Mouse (Mus musculus) C2C12 (cell line): ENCODE data around the gene Gna11.

ENCODE experiments used
- CEBPB ChIP-seq: IDR thresholded peaks from one replicate; pipeline ENCODE4 v1.6.1; 2011; ENCODE audit warnings: low read depth, mild to moderate bottlenecking, control low read depth, moderate library complexity
- CTCF ChIP-seq: IDR thresholded peaks from one replicate; pipeline ENCODE4 v1.5.1; 2011; ENCODE audit not compliant: control insufficient read depth, insufficient read depth, insufficient read length
- FOSL1 ChIP-seq: IDR thresholded peaks from one replicate; pipeline ENCODE4 v1.8.0; 2011; ENCODE audit warnings: mild to moderate bottlenecking, low read length; ENCODE audit not compliant: poor library complexity, insufficient read depth, severe bottlenecking
- MAX ChIP-seq: IDR thresholded peaks from one replicate; pipeline ENCODE4 v1.6.1; 2011; ENCODE audit warnings: mild to moderate bottlenecking, control low read depth
- MYOD1 ChIP-seq: IDR thresholded peaks from one replicate; pipeline ENCODE4 v1.6.1; 2011; ENCODE audit warnings: low read depth; ENCODE audit not compliant: control insufficient read depth, insufficient read length
- MYOG ChIP-seq: IDR thresholded peaks from one replicate; pipeline ENCODE4 v1.6.1; 2011; ENCODE audit not compliant: control insufficient read depth, insufficient read length; ENCODE audit errors: extremely low read depth
- USF1 ChIP-seq: IDR thresholded peaks from one replicate; pipeline ENCODE4 v1.6.1; 2011; ENCODE audit warnings: low read depth, mild to moderate bottlenecking, control low read depth, moderate library complexity

GRCm38 (mm10) chr10:81548944-81549343, 4.0 kb upstream of the Gna11 start:
- TF ChIP-seq CEBPB = no peak
- no peak for TF ChIP-seq CTCF
- TF ChIP-seq MYOD1 = no peak
- TF ChIP-seq MYOG = no peak
- TF ChIP-seq USF1 = no peak
- TF ChIP-seq MAX = no peak
- TF ChIP-seq FOSL1 = no peak
